Mouse (Mus musculus): ENCODE measurements around the gene Sgce. TPM values are rescaled to one million over a fixed set of nuclear protein-coding genes. Genes with fewer than 3 reads are reported as not detected.

Gene Sgce
- polyA plus RNA-seq, 1 experiment from 2014 or later: 57.5 TPM

GRCm38 (mm10) chr6:4746036-4746695, 841 bp downstream of the Sgce start:
- no peak for ATAC-seq (ENCODE audit: insufficient number of reproducible peaks, insufficient read depth, low FRiP score, low TSS enrichment, low read depth)
- 46% methylated on average over 22 of the region's 22 CpGs for WGBS
- H3K4me3 ChIP-seq (replicated peaks): peak overlapping the region; percentile 49

GRCm38 (mm10) chr6:4740511-4740910, 6.5 kb downstream of the Sgce start:
- Histone ChIP-seq H3K4me2 (no peak overlapping the region), H3K4me3 (replicated peaks) (no peak overlapping the region), H3K9ac (replicated peaks) (no peak overlapping the region), H3K9me3 (no peaks in the 10 kb centered on the region), H3K27ac (peak overlapping the region; percentile 1; the same call in 1 of the 2 replicates), H3K4me1 (replicated peaks) (peaks cover 33% of the 10 kb centered on the region), H3K27me3 (no peaks in the 10 kb centered on the region), H3K36me3 (no peaks in the 10 kb centered on the region)
- WGBS: 21% methylated on average over 6 of the region's 6 CpGs
- ATAC-seq (ENCODE audit: insufficient number of reproducible peaks, insufficient read depth, low FRiP score, low TSS enrichment, low read depth): no peak

More at GRCm38 (mm10) chr6:4746036-4746695, 841 bp downstream of the Sgce start:
- H3K9ac ChIP-seq (replicated peaks): peak overlapping the region; percentile 76
- 0 out of 2 replicates have a peak, but pooled peaks cover 4% of the 10 kb centered on the region for H3K36me3 ChIP-seq
- H3K4me2 ChIP-seq: peak overlapping the region; percentile 62
- H3K9me3 ChIP-seq: peaks cover 29% of the 10 kb centered on the region
- H3K27me3 ChIP-seq: no peaks in the 10 kb centered on the region
- peaks cover 6% of the 10 kb centered on the region; the same call in 1 of the 2 replicates for H3K4me1 ChIP-seq (replicated peaks)
- H3K27ac ChIP-seq: peak overlapping the region; percentile 84

- Histone ChIP-seq H3K27ac (no peak overlapping the region), H3K36me3 (no peaks in the 10 kb centered on the region), H3K4me3 (replicated peaks) (no peak overlapping the region), H3K4me1 (replicated peaks) (peaks cover 33% of the 10 kb centered on the region), H3K4me2 (no peak overlapping the region), H3K9ac (replicated peaks) (no peak overlapping the region), H3K27me3 (no peaks in the 10 kb centered on the region), H3K9me3 (no peaks in the 10 kb centered on the region)
- WGBS: 19% methylated on average over 13 of the region's 13 CpGs
- ATAC-seq (ENCODE audit: insufficient number of reproducible peaks, insufficient read depth, low FRiP score, low TSS enrichment, low read depth): no peak
These were observed 7.3 kb downstream of the Sgce start for GRCm38 (mm10) chr6:4739522-4740355.

- ATAC-seq (ENCODE audit: insufficient number of reproducible peaks, insufficient read depth, low FRiP score, low TSS enrichment, low read depth): no peak
- Histone ChIP-seq H3K9me3 (no peaks in the 10 kb centered on the region), H3K9ac (replicated peaks) (no peak overlapping the region), H3K4me2 (no peak overlapping the region), H3K27ac (no peak overlapping the region), H3K27me3 (no peaks in the 10 kb centered on the region), H3K4me3 (replicated peaks) (no peak overlapping the region), H3K4me1 (replicated peaks) (peaks cover 33% of the 10 kb centered on the region), H3K36me3 (no peaks in the 10 kb centered on the region)
- 19% methylated on average over 2 of the region's 2 CpGs for WGBS
These were observed 8.3 kb downstream of the Sgce start for GRCm38 (mm10) chr6:4738717-4739116.

- 38% methylated on average over 11 of the region's 11 CpGs for WGBS
- peak overlapping the region; percentile 7; the same call in 1 of the 2 replicates for H3K4me2 ChIP-seq
- peaks cover 34% of the 10 kb centered on the region for H3K4me1 ChIP-seq (replicated peaks)
- ATAC-seq (ENCODE audit: insufficient number of reproducible peaks, insufficient read depth, low FRiP score, low TSS enrichment, low read depth): no peak
- no peaks in the 10 kb centered on the region for H3K27me3 ChIP-seq
- H3K9ac ChIP-seq (replicated peaks): no peak overlapping the region
- no peak overlapping the region for H3K27ac ChIP-seq
- H3K36me3 ChIP-seq: no peaks in the 10 kb centered on the region
- H3K9me3 ChIP-seq: no peaks in the 10 kb centered on the region
- no peak overlapping the region for H3K4me3 ChIP-seq (replicated peaks)
These were observed 8.9 kb downstream of the Sgce start for GRCm38 (mm10) chr6:4738034-4738629.

- no peak for ATAC-seq (ENCODE audit: insufficient number of reproducible peaks, insufficient read depth, low FRiP score, low TSS enrichment, low read depth)
- H3K27ac ChIP-seq: no peak overlapping the region
- no peaks in the 10 kb centered on the region for H3K27me3 ChIP-seq
- 86% methylated on average over 9 of the region's 9 CpGs for WGBS
- no peak overlapping the region for H3K9ac ChIP-seq (replicated peaks)
- no peak overlapping the region for H3K4me3 ChIP-seq (replicated peaks)
- H3K9me3 ChIP-seq: no peaks in the 10 kb centered on the region
- peaks cover 36% of the 10 kb centered on the region for H3K4me1 ChIP-seq (replicated peaks)
- no peaks in the 10 kb centered on the region for H3K36me3 ChIP-seq
- H3K4me2 ChIP-seq: no peak overlapping the region
These were observed 10.6 kb downstream of the Sgce start for GRCm38 (mm10) chr6:4736372-4736771.

- Histone ChIP-seq H3K9ac (replicated peaks) (no peak overlapping the region), H3K27me3 (no peaks in the 10 kb centered on the region), H3K27ac (no peak overlapping the region), H3K4me1 (replicated peaks) (peaks cover 18% of the 10 kb centered on the region), H3K36me3 (no peaks in the 10 kb centered on the region), H3K4me3 (replicated peaks) (no peak overlapping the region), H3K4me2 (no peak overlapping the region), H3K9me3 (no peaks in the 10 kb centered on the region)
- ATAC-seq (ENCODE audit: insufficient number of reproducible peaks, insufficient read depth, low FRiP score, low TSS enrichment, low read depth): no peak
- WGBS: 39% methylated on average over 8 of the region's 8 CpGs
These were observed 13.8 kb downstream of the Sgce start for GRCm38 (mm10) chr6:4733208-4733607.

- Histone ChIP-seq H3K4me2 (no peak overlapping the region), H3K4me1 (replicated peaks) (peaks cover 7% of the 10 kb centered on the region), H3K9me3 (no peaks in the 10 kb centered on the region), H3K4me3 (replicated peaks) (no peak overlapping the region), H3K36me3 (no peaks in the 10 kb centered on the region), H3K27me3 (no peaks in the 10 kb centered on the region), H3K27ac (no peak overlapping the region), H3K9ac (replicated peaks) (no peak overlapping the region)
- 46% methylated on average over 8 of the region's 8 CpGs for WGBS
- no peak for ATAC-seq (ENCODE audit: insufficient number of reproducible peaks, insufficient read depth, low FRiP score, low TSS enrichment, low read depth)
These were observed 15.3 kb downstream of the Sgce start for GRCm38 (mm10) chr6:4731675-4732074.

- no peak overlapping the region for H3K4me3 ChIP-seq (replicated peaks)
- no peaks in the 10 kb centered on the region for H3K27me3 ChIP-seq
- no peak overlapping the region for H3K9ac ChIP-seq (replicated peaks)
- no peaks in the 10 kb centered on the region for H3K9me3 ChIP-seq
- no peaks in the 10 kb centered on the region for H3K36me3 ChIP-seq
- H3K4me1 ChIP-seq (replicated peaks): peaks cover 19% of the 10 kb centered on the region
- WGBS: 92% methylated on average over 2 of the region's 2 CpGs
- no peak overlapping the region for H3K4me2 ChIP-seq
- H3K27ac ChIP-seq: no peak overlapping the region
- ATAC-seq (ENCODE audit: insufficient number of reproducible peaks, insufficient read depth, low FRiP score, low TSS enrichment, low read depth): no peak
These were observed 18.7 kb downstream of the Sgce start for GRCm38 (mm10) chr6:4728305-4728704.

- no peak; the same call in 1 of the 2 replicates for ATAC-seq (ENCODE audit: insufficient number of reproducible peaks, insufficient read depth, low FRiP score, low TSS enrichment, low read depth)
- Histone ChIP-seq H3K4me3 (replicated peaks) (0 out of 2 replicates have a peak overlapping the region, but pooled peaks have one; percentile 7), H3K27me3 (no peaks in the 10 kb centered on the region), H3K36me3 (no peaks in the 10 kb centered on the region), H3K9me3 (no peaks in the 10 kb centered on the region), H3K27ac (no peak overlapping the region), H3K4me1 (replicated peaks) (peaks cover 17% of the 10 kb centered on the region), H3K4me2 (peak overlapping the region; percentile 45), H3K9ac (replicated peaks) (no peak overlapping the region)
- 23% methylated on average over 15 of the region's 15 CpGs for WGBS
These were observed 22.8 kb downstream of the Sgce start for GRCm38 (mm10) chr6:4723998-4724757.

All from limb, embryonic 12.5 days (tissue).